Mouse (Mus musculus) ovary, postnatal 10 days (tissue): ENCODE measurements around the gene Unc80.

ENCODE experiments used
- DNase-seq: peaks from one replicate; pipeline ENCODE4 v3.0.0; 2022; ENCODE audit warnings: low spot score

The Unc80 gene

DNA sequence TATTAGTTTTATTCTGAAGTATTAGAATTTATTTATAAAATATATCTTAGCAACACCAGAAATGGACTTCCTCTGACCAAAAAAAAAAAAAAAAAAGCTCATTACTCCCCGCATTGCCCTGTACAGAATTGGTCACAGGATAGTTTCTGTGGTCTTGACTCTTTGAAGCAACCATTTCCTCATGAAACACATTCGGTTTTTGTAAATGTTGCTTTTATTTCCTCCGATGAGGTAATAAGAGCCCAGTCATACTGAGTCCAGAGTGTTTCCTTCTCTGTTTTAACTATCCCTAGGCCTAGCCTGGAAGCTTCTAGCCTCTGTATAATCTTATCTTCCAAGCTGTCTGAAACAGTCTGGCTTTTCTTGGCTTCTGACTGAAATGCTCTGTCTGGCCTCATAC is 244.7 kb downstream of the Unc80 start:
- DNase-seq: no peak

- no peak for DNase-seq
Observed at GRCm38 (mm10) chr1:66730581-66730980, 262.4 kb downstream of the Unc80 start.
